Mouse (Mus musculus): Measurements from ENCODE around the gene She.

- TF ChIP-seq CTCF (IDR thresholded peaks at IDR 0.05; ENCODE audit: low read depth, low read length) = no peak
- no peak for TF ChIP-seq POLR2A (IDR thresholded peaks at IDR 0.05; ENCODE audit: insufficient read depth, low read length)
- TF ChIP-seq EP300 (IDR thresholded peaks at IDR 0.05; ENCODE audit: insufficient read depth, low read depth, low read length) = no peak
Observed at GRCm38 (mm10) chr3:89889841-89890430, 58.8 kb downstream of the She start.
